Mouse (Mus musculus) macrophage (primary cell): ENCODE data around the gene 2610507B11Rik. TPM values are rescaled to one million over a fixed set of nuclear protein-coding genes. Genes with fewer than 3 reads are reported as not detected.

Source experiments
- H3K27ac ChIP-seq: fragments of 350-480 bp; formaldehyde crosslinking; 2 replicates; pipeline ENCODE4 v1.9.0; 2021
- H3K36me3 ChIP-seq: fragments of 350-480 bp; formaldehyde crosslinking; 2 replicates; pipeline ENCODE4 v1.9.0; 2021; ENCODE audit errors: inconsistent target
- H3K4me3 ChIP-seq: fragments of 350-480 bp; formaldehyde crosslinking; 2 replicates; pipeline ENCODE4 v1.9.0; 2021; ENCODE audit errors: inconsistent target
- H3K79me2 ChIP-seq: fragments of 350-480 bp; formaldehyde crosslinking; 2 replicates; pipeline ENCODE4 v1.9.0; 2021; ENCODE audit errors: inconsistent target
- WGBS: methylation state at CpG from one replicate; pipeline ENCODE4 v1.1.7; 2026; ENCODE audit warnings: inconsistent platforms; ENCODE audit not compliant: missing documents; 5-methylcytosine and 5-hydroxymethylcytosine counted together
- polyA plus RNA-seq: library from polyadenylated mRNA; stranded (reverse); fragments of 250-400 nt; gene quantifications from 3 replicates; pipeline ENCODE4 v1.2.4, GENCODE M21; 2018; ENCODE audit warnings: inconsistent platforms
- total RNA-seq, 78 experiments: library from RNA; depleted of rRNA; stranded (reverse); fragments of 250-400 nt; gene quantifications; 1 replicate in 9 of 78; 2 replicates in 24 of 78; 3 replicates in 43 of 78; 4 replicates in 2 of 78; pipeline ENCODE4 v1.2.4; 2018; ENCODE audit warnings: inconsistent platforms in 56 of 78

2610507B11Rik gene
- total RNA-seq (2018; cell fraction: chromatin; rRNA removed), result 100 to 1,000 TPM in 22 of 26 experiments, 10 to 100 TPM in 4; 77.2 to 649 (median 274) TPM
- 100 to 1,000 TPM in 21 of 26 experiments, 10 to 100 TPM in 5; 71.0 to 193 (median 125) TPM for total RNA-seq (2018; cell fraction: cytosol; rRNA removed)
- total RNA-seq (2018; cell fraction: nucleus; rRNA removed), result 100 to 1,000 TPM in 24 of 26 experiments, 10 to 100 TPM in 2; 96.0 to 437 (median 178) TPM
- 144 to 210 TPM (median 148 TPM) in 3 replicates for polyA plus RNA-seq

DNA sequence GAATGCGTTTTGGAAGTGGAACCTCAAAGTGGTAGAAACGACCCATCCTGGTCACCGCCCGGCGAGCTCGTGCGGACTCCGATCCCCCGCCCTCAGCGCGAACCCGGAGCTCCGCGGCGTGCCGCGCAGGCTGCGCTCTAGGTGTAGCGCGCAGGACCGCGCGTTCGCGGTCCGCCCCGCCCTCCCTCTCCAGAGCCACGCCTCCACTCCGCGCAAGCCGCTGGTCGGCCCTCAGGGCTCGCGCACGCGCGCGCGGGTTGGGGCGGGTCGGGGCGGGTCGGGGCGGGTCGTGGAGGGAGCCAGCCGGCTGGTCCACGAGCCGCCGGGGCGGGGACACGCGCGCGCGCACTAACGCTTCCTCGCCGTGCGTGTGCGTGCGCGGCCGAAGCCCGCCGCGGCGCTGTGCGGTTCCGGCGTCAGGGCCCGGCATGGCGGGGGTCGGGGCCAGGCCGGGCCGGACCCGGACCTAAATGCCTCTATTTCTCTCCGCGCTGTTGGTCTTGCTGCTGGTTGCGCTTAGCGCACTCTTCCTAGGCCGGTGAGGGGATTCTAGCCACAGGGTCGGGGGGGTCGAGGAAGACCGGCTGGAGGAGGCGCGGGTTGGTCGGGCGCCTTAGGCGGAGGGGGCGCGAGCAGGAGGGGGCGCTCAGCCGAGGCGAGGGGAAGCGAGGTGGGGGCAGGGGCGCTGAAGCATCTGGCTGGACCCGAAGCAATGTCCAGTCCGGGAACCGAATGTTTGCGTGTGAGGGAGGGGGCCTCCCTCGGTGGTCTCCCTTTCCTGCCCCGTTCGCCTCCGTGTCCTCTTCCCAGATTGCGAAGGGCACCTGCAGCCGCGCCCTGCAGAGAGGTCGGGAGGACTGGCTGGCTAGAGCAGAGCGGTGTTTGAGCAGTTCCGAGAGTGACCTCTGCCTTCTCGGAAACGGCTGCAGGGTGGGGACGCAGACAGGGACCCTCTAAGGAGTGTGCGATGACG is at the start of gene 2610507B11Rik:
TSS of gene 2610507B11Rik (plus strand) at position 373 of the 973 bp plus-strand sequence.
- peaks cover 26% of the 10 kb centered on the region for H3K36me3 ChIP-seq
- peak within 1 kb of the TSS; percentile 96 for H3K27ac ChIP-seq
- under 1% methylated on average over 113 of the region's 115 CpGs for WGBS
- peaks cover 34% of the 10 kb centered on the region for H3K79me2 ChIP-seq
- peak within 1 kb of the TSS; percentile 96 for H3K4me3 ChIP-seq

DNA sequence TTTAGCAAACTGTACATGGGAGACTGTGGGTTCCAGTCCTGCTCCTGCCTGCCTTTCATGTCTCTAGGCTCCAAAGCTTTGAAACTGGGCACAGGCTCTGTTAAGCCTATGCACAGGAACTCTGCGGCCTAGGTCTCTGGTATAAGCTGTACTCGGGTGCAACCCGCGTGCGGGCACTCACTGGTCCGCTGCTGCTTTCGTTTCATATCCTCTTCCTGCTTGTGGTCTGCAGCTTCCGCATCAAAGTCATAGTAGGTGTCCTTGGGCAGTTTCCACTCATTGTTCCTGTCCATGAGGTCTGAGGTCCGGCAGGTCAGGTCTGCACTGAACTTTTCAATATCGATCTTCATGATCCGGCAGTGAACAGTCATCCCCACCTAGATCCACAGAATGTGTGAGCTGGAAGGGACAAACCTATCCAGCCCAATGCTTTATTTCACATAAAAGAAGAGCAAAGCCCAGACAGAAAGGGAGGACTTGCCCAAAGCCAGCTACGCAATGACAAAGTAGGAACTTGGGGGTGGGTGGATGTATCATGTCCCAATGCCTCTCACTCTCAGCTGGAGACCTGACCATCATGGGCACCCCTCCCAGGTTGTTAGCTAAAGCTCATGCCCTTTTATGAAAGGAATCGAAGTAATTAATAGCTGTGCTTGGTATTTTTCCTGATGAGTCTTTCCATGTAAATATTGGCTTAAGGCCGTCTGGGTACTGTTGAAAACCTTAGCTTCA is 48.3 kb upstream of the 2610507B11Rik start:
- peak overlapping the region; percentile 41 for H3K27ac ChIP-seq
- 24% methylated on average over 14 of the region's 14 CpGs for WGBS
- H3K79me2 ChIP-seq, result no peaks in the 10 kb centered on the region
- H3K4me3 ChIP-seq, result no peak overlapping the region
- peaks cover 76% of the 10 kb centered on the region for H3K36me3 ChIP-seq

DNA sequence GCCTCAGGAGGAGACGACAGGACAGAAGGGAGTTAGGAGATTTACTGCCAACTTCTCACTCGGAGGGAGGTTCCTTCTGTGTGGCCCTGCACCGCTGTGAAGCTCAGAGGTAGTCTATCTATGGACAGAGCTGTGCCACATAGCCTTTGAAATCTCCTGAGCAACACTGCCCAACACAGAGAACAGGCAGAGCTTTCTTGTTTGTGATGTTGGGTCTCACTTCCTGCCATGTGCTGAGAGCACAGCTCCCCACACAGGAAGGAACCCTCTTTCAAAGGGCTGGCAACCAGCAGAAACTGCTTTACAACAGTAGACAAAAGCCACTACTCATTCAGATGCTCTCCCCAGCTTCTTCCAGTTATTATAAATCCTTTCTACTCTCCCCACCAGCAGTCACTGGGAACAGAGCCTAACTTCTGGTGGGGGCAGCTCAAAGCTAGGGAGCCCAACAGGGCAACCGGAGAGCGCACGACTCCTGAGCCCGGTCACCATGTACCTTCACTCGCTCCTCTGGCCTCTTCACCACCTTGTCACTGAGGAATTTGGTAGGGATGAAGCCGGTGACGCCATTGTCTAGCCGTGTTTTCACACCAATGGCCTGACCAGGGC is 45.7 kb upstream of the 2610507B11Rik start:
- H3K79me2 ChIP-seq, result no peaks in the 10 kb centered on the region
- H3K4me3 ChIP-seq, result no peak overlapping the region
- WGBS, result 81% methylated on average over 11 of the region's 11 CpGs
- H3K36me3 ChIP-seq, result peaks cover 80% of the 10 kb centered on the region
- no peak overlapping the region for H3K27ac ChIP-seq

DNA sequence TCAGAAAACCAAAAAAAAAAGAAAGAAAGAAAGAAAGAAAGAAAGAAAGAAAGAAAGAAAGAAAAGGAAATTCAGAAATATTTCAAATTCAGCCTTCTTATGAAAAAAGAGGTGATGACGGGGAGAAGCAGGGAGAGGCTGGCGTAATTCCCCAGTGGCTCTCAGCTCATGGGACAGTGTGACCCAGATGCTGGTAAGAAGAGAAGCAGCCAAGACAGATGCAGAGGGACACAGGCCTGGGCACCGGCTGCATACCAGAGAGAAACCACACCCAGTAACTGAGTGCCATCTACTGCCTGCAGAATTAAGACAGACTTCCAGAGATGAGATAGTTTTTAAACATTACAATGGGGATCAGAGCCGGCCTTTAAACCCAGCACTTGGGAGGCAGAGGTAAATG is 38.0 kb upstream of the 2610507B11Rik start:
- peaks cover 99% of the 10 kb centered on the region for H3K36me3 ChIP-seq
- WGBS, result 94% methylated on average over 2 of the region's 4 CpGs
- H3K4me3 ChIP-seq, result no peak overlapping the region
- H3K79me2 ChIP-seq, result no peaks in the 10 kb centered on the region
- no peak overlapping the region for H3K27ac ChIP-seq

DNA sequence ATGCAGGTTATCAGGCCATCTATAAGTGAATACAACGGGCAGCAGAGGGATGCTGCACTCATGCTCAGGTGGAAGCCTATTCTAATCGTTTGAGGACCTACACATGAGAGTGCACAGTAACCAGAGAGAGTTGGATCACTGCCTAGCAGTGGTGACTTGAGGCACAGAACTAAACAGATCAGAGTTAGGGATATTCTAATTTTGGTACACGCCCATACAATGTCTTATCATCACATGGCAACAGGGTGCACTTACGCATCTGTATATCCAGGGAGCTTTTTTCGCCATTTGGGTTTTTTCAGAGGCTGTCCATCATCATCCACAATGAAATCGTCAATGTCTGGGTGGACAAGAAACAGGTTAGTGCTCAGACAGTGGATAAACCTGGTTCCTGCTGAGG is 30.0 kb upstream of the 2610507B11Rik start:
- peaks cover 34% of the 10 kb centered on the region for H3K79me2 ChIP-seq
- H3K4me3 ChIP-seq, result no peak overlapping the region
- H3K27ac ChIP-seq, result no peak overlapping the region
- peaks cover 77% of the 10 kb centered on the region for H3K36me3 ChIP-seq
- WGBS, result 90% methylated on average over 6 of the region's 6 CpGs

DNA sequence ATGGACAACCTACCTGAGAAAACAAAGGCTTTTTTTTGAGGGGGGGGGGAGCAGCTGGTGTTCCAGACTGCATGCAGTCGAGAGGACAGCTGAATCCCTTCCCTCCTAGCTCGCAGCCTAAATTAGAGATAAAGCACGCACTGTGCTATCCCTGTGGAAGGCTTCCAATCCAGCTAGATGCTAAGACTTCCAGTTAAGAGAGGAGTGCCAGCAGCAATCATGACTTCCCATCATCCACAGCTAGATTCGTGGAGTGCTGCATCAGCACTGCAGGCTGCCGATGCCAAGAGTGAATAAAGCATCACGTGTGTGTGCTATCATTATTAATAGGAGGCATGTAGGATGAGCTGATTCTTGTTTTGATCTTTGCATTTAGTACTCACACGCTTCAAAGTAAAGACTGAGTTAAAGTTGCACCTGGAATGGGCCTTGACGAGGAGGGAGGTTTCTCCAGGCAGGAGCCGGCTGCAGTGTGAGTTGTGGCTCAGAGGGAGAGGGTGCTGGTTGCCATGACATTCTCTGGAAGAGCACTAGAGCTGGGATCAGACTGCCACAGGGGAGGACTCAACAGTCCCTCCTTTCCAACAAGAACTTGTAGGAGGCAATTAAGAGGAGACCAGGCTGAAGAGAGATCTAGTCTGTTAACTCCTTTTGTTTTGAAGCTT is 21.2 kb upstream of the 2610507B11Rik start:
- peaks cover 12% of the 10 kb centered on the region for H3K36me3 ChIP-seq
- H3K4me3 ChIP-seq, result no peak overlapping the region
- 99% methylated on average over 7 of the region's 9 CpGs for WGBS
- no peak overlapping the region for H3K27ac ChIP-seq
- peaks cover 100% of the 10 kb centered on the region for H3K79me2 ChIP-seq

DNA sequence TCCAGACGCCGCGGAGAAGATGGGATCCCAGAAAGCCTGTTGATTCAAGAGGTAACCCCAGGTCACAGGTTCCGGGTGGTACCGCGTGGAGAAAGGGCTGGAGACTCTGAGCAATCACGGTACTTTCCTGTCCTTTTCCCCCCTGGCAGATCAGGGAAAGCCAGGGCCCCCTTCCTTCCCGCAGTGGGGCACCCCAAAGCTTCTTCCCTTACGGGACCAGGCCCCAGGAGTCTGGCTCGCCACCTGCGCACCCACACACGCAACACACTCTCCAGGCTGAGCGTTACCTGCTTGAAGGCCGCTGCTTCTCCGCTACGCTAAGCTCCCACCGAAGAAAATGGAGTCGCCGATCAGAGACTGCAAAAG is 16.3 kb upstream of the 2610507B11Rik start:
- under 1% methylated on average over 19 of the region's 19 CpGs for WGBS

DNA sequence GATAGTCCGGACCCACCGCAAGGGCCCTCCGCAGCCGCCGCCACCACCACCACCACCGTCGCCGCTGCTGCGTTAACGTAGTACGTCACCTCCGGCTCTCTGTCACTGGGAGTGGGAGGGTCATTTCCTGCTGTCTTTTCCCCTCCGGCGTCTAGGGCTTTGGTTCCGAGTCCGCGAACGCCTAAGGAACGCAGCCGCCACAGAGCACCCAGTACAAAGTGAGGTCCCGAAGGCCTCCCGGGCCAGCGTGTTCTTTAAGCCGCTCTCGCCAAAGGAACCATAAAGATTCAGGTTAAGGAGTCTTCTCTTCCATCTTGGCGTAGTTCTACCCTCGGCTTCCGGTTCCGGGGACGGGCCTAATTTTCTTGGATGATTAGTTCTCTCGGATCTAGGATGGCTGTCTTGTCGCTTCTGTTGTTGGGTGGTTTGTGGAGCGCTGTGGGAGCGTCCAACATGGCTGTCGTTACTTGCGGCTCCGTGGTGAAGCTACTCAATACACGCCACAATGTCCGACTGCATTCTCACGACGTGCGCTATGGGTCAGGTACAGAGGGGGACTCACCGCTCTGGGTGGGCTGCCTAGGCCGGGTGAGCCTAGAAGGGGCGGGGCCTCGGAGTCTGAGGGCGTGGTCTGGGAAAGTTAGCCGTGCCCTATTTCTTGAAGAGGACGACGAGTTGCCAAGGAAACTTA is 15.8 kb upstream of the 2610507B11Rik start, which contains the start of the genes Sdf2 and Supt6:
TSS of gene Sdf2 (plus strand) at position 120 of the 691 bp plus-strand sequence.
TSS of gene Supt6 (minus strand) at position 361 of the 691 bp plus-strand sequence.
- WGBS, result under 1% methylated on average over 49 of the region's 50 CpGs
- Histone ChIP-seq H3K79me2 (peaks cover 94% of the 10 kb centered on the region), H3K4me3 (peak within 1 kb of the TSS; percentile 100), H3K27ac (peak within 1 kb of the TSS; percentile 97), H3K36me3 (peaks cover 1% of the 10 kb centered on the region)

More for the DNA sequence above, 16.3 kb upstream of the 2610507B11Rik start:
- Histone ChIP-seq H3K4me3 (peak overlapping the region; percentile 100), H3K27ac (peak overlapping the region; percentile 97), H3K79me2 (peaks cover 94% of the 10 kb centered on the region), H3K36me3 (peaks cover 4% of the 10 kb centered on the region; the same call in 1 of the 2 replicates)

DNA sequence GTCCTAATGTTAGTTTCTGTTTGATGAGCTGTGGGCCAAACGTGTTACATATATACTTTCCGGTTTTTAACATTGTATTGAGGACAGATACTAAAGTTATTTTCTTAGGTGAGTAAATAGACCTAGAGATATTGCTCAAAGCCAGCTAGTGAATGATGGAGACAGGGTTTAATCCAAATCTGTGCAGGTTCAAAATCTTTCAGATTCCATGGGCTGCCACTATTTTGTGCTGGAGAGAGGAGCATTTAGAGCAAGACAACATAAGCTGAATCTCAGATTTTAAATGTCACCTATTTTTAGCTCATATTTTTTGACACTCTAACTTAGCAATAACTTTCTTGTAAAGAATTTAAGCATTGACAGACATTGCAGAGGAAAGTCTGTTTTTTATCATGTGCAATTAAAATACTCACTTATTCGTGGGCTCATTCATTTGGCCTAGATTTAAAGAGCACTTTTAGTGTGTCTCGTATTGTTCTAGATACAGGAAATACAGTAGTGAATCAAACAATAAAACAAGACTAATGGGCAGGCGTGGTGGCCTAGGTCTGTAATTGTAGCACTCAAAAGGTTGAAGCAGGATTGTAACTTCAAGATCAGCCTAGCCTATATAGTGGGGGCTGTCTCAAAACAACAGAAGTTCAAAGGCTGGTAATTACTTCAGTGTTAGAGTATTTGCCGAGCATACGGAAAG is 15.1 kb upstream of the 2610507B11Rik start:
- peaks cover 7% of the 10 kb centered on the region for H3K36me3 ChIP-seq
- H3K27ac ChIP-seq, result peak overlapping the region; percentile 97
- WGBS, result 53% methylated on average over 7 of the region's 7 CpGs
- H3K79me2 ChIP-seq, result peaks cover 93% of the 10 kb centered on the region
- peak overlapping the region; percentile 100 for H3K4me3 ChIP-seq

DNA sequence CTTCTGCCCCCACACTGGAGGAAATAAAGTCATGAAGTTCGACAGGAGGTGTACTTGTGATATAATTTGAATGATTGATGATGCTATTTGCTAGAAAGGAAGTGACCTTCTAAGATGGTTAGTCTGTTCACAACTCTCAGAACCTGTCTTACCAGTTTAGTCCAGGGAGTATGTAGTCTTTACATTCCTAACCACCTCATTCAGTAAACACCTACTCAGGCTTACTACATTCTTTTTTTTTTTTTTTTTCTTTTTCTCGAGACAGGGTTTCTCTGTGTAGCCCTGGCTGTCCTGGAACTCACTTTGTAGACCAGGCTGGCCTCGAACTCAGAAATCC is 14.6 kb upstream of the 2610507B11Rik start:
- Histone ChIP-seq H3K36me3 (peaks cover 11% of the 10 kb centered on the region), H3K79me2 (peaks cover 88% of the 10 kb centered on the region), H3K4me3 (peak overlapping the region; percentile 100; the same call in 1 of the 2 replicates), H3K27ac (no peak overlapping the region)
- WGBS, result 14% methylated on average over 1 of the region's 3 CpGs

DNA sequence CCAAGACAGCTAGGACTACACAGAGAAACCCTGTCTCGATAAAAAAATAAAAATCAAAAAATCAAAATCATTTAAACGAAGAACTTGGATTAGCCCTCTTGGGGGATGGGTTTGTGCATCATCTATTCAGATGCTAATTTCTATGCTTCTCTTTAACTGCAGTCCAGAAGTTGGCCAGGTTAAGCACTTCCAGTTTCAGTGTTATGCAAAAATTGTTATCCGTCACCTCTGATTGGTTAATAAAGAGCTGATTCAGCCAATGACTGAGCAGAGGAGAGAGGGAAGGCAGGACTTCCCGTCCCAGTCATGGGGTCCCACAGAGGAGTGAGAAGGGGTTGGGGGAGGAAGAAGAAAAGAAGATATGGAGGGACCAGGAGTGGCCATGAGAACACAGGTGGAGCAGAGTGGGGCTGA is 13.8 kb upstream of the 2610507B11Rik start:
- Histone ChIP-seq H3K36me3 (peaks cover 17% of the 10 kb centered on the region), H3K4me3 (no peak overlapping the region), H3K27ac (no peak overlapping the region), H3K79me2 (peaks cover 85% of the 10 kb centered on the region)
- WGBS, result 55% methylated on average over 4 of the region's 4 CpGs

DNA sequence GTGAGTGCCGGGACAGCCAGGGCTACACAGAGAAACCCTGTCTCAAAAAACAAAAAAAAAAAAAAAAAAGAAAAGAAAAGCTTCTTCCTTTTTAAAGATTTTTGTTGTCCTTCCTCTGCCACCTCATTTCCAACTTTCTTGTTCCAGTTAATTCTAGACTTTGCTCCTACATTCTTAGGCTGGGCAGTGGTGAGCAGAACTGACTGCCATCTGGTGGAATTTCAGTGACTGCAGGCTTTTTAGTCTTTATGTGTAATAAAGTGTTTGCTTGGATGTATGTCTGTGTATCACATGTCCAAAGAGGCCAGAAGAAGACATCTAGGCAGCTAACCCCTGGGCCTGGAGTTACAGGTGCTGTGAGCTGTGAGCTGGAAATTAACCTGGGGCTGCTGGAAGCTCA is 4.9 kb upstream of the 2610507B11Rik start:
- Histone ChIP-seq H3K36me3 (peaks cover 23% of the 10 kb centered on the region; the same call in 1 of the 2 replicates), H3K79me2 (peaks cover 5% of the 10 kb centered on the region; the same call in 1 of the 2 replicates), H3K27ac (no peak overlapping the region), H3K4me3 (no peak overlapping the region)
- no CpG with 5 or more reads among the region's 1 CpGs for WGBS
